Mouse (Mus musculus) left cerebral cortex, adult 9 months (tissue): Measurements from ENCODE around the gene Hdac1.
"Not testable (repeated sequence)": the region's sequence is repeated elsewhere in the genome, so short reads cannot be mapped to it uniquely, and the experiment has no call there.

Source experiments
- DNase-seq, 2 experiments: peaks; one replicate each; pipeline ENCODE4 v3.0.0; 2022; ENCODE audit warnings: low spot score in 2 of 2

Hdac1 gene

DNA sequence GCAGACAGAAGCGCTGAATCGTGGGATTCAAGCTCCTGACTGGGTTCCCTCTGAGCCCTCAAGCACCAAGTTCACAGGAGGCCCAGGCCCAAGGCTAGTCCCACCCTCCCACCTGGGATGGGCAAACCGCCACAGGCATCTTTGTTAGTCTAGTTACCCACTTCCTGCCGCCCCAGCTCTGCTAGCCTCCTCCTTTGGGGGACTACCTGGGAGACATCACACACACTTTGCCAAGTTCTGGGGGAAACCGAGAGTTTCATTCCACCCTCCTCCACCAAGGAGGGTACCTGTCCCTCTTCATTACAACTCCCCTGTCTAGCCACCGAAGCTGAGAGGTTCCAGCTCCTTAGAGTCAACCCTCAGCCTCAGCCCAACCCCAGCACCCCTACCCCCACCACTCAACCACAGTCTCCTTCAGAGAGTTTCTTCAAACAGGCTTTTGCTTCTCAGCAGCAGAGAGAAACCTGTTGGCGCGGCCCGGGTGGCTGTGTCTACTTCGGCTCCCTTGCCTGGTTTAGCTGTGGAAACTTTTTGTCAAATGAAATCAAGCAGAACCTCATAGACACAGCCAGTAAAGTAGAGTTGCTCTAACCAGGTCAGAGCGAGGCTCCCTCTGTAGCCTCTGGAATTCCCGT lies 15.9 kb upstream of the Hdac1 start:
- no peak for DNase-seq

- DNase-seq: no peak
Observed at GRCm38 (mm10) chr4:129557256-129557808, 14.8 kb upstream of the Hdac1 start.

DNA sequence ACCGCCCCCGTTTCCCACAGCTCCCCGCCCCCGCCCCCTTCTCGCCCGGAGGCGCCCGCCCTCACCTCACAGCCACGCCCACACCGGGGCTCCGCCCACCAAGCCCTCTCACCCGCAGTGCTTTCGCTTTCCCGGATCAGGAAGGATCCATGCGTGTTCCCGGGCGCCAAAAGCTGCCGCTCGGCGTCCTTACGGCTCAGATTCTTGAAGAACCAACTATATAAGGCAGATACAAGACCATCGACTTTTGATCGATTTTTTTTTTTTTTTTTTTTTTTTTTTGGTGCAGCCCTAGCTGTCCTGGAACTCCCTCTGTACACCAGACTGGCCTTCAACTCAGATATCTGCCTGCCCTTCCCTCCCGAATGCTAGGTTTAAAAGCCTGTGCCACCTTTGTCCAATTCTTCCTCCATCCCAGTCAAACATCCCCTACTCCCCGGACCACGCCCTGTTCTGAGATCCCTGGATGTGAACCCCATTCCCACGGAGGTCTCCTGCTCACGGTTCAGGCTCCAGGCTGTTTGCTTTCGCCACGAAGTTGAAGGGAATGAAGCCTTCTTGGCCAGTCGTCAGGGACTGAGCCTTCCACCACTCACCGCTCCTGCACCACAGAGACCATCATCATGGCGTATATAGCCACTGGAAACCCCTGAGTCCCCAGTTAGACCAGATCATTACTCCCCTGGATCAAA lies 14.2 kb upstream of the Hdac1 start:
- peak; percentile 37 to 77 for DNase-seq

DNA sequence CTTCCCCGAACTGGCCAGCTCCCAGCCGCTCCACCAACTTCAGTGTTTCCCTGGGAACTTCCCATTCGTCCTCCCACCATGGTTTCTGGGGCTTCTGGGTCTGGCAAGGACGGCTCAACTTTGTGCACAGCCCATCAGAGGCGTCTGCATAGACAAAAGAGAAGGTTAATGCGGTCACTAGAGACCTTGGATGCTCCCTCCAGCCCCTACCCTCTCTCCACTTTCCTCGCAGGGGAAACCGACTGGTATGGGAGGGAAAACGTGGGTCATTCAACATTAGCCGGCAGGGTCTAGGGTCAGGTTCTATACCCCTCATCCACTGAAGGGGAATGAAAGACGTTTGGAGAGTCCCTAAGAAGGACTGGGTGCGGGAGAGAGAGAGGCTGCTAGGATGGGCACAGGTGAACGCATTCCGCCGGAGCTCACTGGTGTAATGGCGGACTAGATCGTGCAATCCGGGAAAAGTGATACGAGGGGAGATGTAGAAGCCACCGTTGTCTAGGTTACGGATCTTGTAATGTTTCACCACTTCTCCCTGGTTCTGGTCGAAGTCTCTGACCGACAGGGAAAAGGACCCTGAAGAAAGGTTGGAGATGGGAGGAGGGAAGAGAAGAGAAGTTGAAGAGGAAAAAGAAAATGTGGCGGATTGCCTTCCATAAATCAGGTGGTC lies 13.5 kb upstream of the Hdac1 start:
- peak in 1 of 2 experiments; percentile 12 for DNase-seq

DNA sequence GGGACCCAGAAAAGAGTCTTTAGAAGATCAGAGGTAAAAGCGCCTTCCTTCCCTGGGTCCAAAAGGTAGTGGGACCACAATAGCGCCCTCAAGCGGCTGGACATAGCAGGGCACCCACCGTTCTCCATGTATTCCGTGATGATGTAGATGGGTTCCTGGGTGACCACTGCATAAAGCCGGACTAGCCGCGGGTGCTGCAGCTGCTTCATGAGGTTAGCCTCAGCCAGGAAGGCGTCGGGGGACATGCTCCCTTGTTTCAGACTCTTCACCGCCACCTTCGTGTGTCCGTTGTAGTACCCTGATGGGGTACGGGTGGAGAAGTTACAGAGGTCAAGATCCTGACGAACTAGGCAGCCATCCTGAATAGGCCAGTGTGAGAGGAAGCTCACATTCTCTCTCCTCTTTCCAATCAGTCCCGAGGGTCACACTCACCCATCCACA lies 12.9 kb upstream of the Hdac1 start:
- peak in 1 of 2 experiments; percentile 49 for DNase-seq

DNA sequence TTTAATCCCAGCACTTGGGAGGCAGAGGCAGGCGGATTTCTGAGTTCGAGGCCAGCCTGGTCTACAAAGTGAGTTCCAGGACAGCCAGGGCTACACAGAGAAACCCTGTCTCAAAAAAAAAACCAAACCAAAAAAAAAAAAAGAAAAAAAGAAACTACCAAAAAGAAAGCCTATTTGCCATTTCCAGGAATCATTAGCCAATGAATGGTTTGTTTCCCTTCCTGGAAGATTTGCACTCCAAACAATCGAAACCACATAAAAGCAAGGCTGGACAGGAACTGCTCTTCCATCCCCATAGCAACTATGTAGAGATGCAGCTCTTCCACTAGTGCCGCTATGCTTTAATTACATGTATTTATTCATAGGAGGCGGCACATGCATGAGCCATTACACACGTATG lies 12.0 kb upstream of the Hdac1 start:
- not testable (repeated sequence) for DNase-seq

DNA sequence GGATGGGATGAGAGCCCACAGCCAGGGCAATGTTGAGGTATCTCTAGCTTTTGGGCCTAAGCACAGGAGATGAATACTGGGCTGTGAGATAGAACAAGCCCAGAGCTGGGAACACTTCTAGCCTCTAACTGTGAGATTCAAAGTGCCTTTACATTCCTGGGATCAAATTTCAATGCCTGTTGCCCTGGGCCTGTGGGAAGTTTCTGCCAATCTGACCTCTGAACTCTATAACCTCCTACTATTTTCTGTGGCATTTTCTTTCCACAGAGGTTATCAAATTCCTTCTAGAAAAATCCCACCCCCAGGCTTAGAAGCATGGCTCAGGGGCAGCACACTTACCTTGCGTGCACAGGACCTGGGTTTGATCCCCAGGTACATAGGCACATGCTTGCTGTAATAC lies 7.8 kb upstream of the Hdac1 start:
- no peak for DNase-seq

DNA sequence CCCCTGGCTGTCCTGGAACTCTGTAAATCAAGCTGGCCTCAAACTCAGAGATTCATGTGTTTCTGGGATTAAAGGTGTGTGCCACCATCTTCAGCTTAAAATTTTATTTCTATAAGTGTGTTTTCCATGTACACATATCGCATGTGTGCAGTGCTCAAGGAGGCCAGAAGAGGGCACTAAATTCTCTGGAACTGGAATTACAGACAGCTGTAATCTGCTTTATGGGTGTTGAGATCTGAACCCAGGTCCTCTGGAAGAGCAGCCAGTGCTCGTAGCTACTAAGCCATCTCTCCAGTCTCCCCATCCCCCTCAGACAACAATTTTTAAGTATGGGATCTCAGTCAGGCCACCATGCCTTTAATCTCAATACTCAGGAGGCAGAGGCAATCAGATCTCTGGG lies 6.8 kb upstream of the Hdac1 start:
- DNase-seq: peak in 1 of 2 experiments; percentile 14

DNA sequence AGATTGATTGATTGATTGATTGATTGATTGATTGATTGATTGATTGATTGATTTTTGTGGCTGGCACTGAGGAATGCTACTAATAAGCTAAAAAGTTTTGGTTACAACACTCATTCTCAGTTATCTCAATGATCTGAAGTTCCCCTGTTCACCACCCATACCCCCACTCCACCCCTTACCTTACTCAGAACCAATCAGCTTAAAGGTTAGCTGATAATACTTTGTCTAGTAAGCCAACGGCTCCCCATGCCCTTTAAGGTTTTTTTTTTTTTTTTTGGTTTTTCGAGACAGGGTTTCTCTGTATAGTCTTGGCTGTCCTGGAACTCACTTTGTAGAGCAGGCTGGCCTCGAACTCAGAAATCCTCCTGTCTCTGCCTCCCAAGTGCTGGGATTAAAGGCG lies 5.1 kb upstream of the Hdac1 start:
- DNase-seq: not testable (repeated sequence)

DNA sequence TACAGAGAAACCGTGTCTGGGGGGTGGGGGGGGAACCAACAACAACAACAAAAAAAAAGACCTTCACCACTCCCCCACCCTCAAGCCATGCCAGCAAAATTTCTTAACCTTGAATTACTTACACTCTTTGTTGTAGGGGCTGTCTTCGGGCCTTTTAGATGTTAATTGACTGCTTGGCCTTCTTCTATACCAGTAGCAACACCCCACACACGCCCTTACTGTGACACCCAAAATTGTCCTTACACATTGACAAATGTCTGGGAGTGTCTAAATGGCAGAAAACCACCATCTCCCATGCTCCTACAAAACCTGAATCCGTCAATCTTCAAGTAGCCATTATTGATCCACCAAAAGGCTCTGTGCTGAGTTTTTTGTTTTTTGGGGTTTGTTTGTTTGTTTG lies 1.6 kb upstream of the Hdac1 start:
- DNase-seq: no peak

GRCm38 (mm10) chr4:129541868-129542591 lies 483 bp downstream of the Hdac1 start:
- DNase-seq: peak in 1 of 2 experiments; percentile 9

- DNase-seq: no peak
Observed at GRCm38 (mm10) chr4:129540012-129540411, 2.5 kb downstream of the Hdac1 start.

DNA sequence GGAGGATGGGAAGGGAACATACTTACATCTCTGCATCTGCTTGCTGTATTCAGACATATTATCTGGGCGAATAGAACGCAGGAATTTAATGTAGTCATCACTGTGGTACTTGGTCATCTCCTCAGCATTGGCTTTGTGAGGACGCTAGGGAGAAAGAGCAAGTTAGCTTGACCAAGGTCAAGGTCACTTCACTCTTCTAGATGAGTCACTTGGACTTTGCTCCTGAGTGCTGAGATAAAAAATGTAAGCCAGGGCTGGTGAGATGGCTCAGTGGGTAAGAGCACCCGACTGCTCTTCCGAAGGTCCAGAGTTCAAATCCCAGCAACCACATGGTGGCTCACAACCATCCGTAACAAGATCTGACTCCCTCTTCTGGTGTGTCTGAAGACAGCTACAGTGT lies 13.6 kb downstream of the Hdac1 start:
- not testable (repeated sequence) for DNase-seq

GRCm38 (mm10) chr4:129525889-129526288 lies 16.6 kb downstream of the Hdac1 start:
- DNase-seq: no peak

DNA sequence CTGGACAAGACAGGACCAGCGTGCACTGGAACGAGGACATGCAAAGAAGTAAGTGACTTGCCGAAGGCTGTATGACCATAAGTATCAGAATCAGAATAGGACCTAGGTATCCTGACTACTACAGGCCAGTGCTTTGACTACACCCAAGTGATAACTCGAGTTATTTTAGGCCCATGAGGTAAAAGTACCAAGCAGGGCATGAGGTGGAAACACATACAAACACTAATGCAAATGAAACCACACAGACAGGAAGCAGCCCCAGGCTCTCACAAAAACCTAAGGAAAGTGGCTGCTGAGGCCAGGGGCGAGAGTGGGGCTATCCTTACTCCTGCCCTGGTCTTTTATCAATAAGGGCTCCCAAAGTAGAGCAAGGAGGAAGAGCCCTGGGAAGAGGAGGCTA lies 17.2 kb downstream of the Hdac1 start:
- DNase-seq: no peak

- DNase-seq: no peak
Observed at GRCm38 (mm10) chr4:129518519-129518918, 24.0 kb downstream of the Hdac1 start.

DNA sequence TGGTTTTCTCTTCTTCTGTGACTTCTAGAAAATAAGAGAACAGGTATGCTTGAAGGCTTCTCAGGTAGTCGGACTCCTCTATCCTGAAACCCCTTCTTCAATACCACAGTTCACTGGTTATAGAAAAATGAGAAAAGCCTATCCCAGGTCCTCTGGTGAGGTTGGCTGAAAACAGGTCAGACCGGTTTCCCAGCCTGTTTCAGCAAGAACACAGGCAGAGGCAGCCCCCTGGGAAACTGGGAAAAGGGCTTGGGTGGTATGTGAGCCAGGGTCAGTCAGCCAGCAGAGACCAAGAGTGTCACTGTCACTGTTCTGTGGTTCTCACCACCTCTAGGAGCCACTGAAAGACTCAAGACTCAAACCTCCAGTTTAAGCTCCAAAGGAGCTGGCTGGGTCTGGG lies 25.6 kb downstream of the Hdac1 start:
- DNase-seq: no peak

- no peak for DNase-seq
Observed at GRCm38 (mm10) chr4:129514300-129514898, 28.1 kb downstream of the Hdac1 start.

DNA sequence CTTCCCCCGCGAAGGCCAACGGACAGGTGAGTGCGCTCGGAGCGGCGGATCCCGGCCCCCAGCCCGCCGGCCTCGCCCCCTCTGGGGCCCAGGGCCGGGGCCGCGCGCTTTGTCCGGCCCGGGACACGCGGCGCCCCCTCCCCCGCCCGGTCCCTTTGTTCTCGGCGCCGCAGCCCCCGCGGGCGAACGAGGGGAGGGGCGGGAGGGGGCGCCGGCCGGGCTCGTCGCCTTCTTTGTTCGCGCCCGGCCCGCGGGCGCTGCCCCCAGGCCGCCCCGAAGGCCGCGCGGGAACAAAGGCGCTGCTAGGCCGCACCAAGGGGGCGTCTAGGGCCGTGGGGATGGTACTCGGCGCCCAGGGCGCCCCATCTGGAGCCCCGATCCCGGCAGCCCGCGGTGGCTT lies 28.6 kb downstream of the Hdac1 start:
- DNase-seq: no peak

GRCm38 (mm10) chr4:129513086-129513767 lies 29.3 kb downstream of the Hdac1 start, which contains the start of gene Marcksl1:
Marcksl1 (plus strand) TSS chr4:129513581.
- peak in 1 of 2 experiments; percentile 64 for DNase-seq
